ENCODE assay signal across 7 mouse cellular contexts in genomic region chr19:10689470-10690166, GRCm38 (mm10). TPM values are rescaled to one million over a fixed set of nuclear protein-coding genes. Genes with fewer than 3 reads are reported as not detected.
DNase-seq lines count a peak whose midpoint lies in the region; ATAC-seq and TF ChIP-seq lines count a peak whose summit lies in the region.

No protein-coding gene starts in this region.

- 57% methylated on average over 5 of the region's 5 CpGs for WGBS in thymus, adult 2 months
- 43% methylated on average over 5 of the region's 5 CpGs for WGBS in forebrain, embryonic 13.5 days
- WGBS in kidney, postnatal 0 days, result 48% methylated on average over 5 of the region's 5 CpGs

- H3K36me3 ChIP-seq in thymus, adult 2 months (ENCODE audit: control insufficient read depth, insufficient read depth, low read length), result no peaks in the 10 kb centered on the region
- H3K36me3 ChIP-seq in forebrain, embryonic 13.5 days (ENCODE audit: poor library complexity, severe bottlenecking), result no peaks in the 10 kb centered on the region
- no peaks in the 10 kb centered on the region for H3K36me3 ChIP-seq in kidney, postnatal 0 days (ENCODE audit: insufficient read depth, low read length)

- peak overlapping the region; percentile 74 for H3K4me3 ChIP-seq in thymus, adult 2 months (ENCODE audit: control insufficient read depth, insufficient read depth, low read length)
- H3K4me3 ChIP-seq in forebrain, embryonic 13.5 days, result peak overlapping the region; percentile 76
- peak overlapping the region; percentile 64 for H3K4me3 ChIP-seq in kidney, postnatal 0 days (replicated peaks; ENCODE audit: low read depth, low read length)

- no peaks in the 10 kb centered on the region for H3K27me3 ChIP-seq in thymus, adult 2 months (ENCODE audit: control insufficient read depth, insufficient read depth, low read length)
- H3K27me3 ChIP-seq in forebrain, embryonic 13.5 days, result no peaks in the 10 kb centered on the region
- no peaks in the 10 kb centered on the region for H3K27me3 ChIP-seq in kidney, postnatal 0 days (ENCODE audit: insufficient read depth, low read length)

- peak; percentile 0; the same call in 1 of the 2 replicates for ATAC-seq in forebrain, embryonic 13.5 days
- ATAC-seq in kidney, postnatal 0 days (replicated peaks; ENCODE audit: low FRiP score, low read depth), result no peak
- no peak for ATAC-seq in granulocyte monocyte progenitor cell, adult 5-6 weeks (replicated peaks; ENCODE audit: poor library complexity, severe bottlenecking)

- no peak for TF ChIP-seq POLR2A in thymus, adult 2 months (IDR thresholded peaks at IDR 0.05; ENCODE audit: control insufficient read depth, extremely low read depth, insufficient read depth, low read length, poor library complexity)

- no peaks in the 10 kb centered on the region for H3K9me3 ChIP-seq in forebrain, embryonic 13.5 days (replicated peaks)
- no peaks in the 10 kb centered on the region for H3K9me3 ChIP-seq in kidney, postnatal 0 days (replicated peaks; ENCODE audit: low read length)

- H3K27ac ChIP-seq in thymus, adult 2 months (ENCODE audit: control insufficient read depth, insufficient read depth, low read length), result peak overlapping the region; percentile 26; the same call in 1 of the 2 replicates
- peak overlapping the region; percentile 95 for H3K27ac ChIP-seq in forebrain, embryonic 13.5 days
- H3K27ac ChIP-seq in kidney, postnatal 0 days, result peak overlapping the region; percentile 92

- H3K9ac ChIP-seq in forebrain, embryonic 13.5 days, result peak overlapping the region; percentile 86
- peak overlapping the region; percentile 78 for H3K9ac ChIP-seq in kidney, postnatal 0 days (ENCODE audit: low read depth, low read length)

- DNase-seq in thymus, adult 2 months, result no peak
- DNase-seq in thymus, postnatal 4 days, result no peak
- no peak for DNase-seq in kidney, postnatal 0 days (ENCODE audit: low spot score)
- DNase-seq in neural tube, embryonic 10.5 days (ENCODE audit: extremely low spot score, low spot score), result peak; percentile 24
- DNase-seq in thymus, postnatal 25 days, result no peak

- TF ChIP-seq CTCF in thymus, adult 2 months (IDR thresholded peaks at IDR 0.05; ENCODE audit: borderline replicate concordance, control insufficient read depth, extremely low read depth, insufficient read depth, low read length, poor library complexity), result no peak
- no peak for TF ChIP-seq CTCF in kidney, postnatal 0 days (IDR thresholded peaks at IDR 0.05; ENCODE audit: low read depth)

- H3K4me1 ChIP-seq in thymus, adult 2 months (replicated peaks; ENCODE audit: control insufficient read depth, insufficient read depth, low read length), result peaks cover 15% of the 10 kb centered on the region
- peaks cover 37% of the 10 kb centered on the region for H3K4me1 ChIP-seq in forebrain, embryonic 13.5 days
- peaks cover 25% of the 10 kb centered on the region for H3K4me1 ChIP-seq in kidney, postnatal 0 days (replicated peaks; ENCODE audit: insufficient read depth, low read length)

- peak overlapping the region; percentile 84 for H3K4me2 ChIP-seq in forebrain, embryonic 13.5 days
- H3K4me2 ChIP-seq in kidney, postnatal 0 days (ENCODE audit: low read length), result peak overlapping the region; percentile 59

RNA-seq across cellular contexts. Expression of gene Vps37c, which starts 1.1 kb away (rescaled TPM):
- 38.2 and 40.4 TPM in 2 replicates for polyA plus RNA-seq in thymus, adult 2 months (2012; rRNA removed)
- 32.1 and 33.3 TPM in 2 replicates for polyA plus RNA-seq in forebrain, embryonic 13.5 days (2015; fragmentation: Nextera tagmentation; extraction: Ambion mirVana)
- 32.1 and 35.5 TPM in 2 replicates for polyA plus RNA-seq in kidney, postnatal 0 days (2015; fragmentation: Nextera tagmentation; extraction: Ambion mirVana)
- total RNA-seq in granulocyte monocyte progenitor cell, adult 5-6 weeks (2014; fragmentation: Nextera tagmentation), result 21.1 and 23.8 TPM in 2 replicates
- 15.3 and 20.0 TPM in 2 replicates for total RNA-seq in granulocyte monocyte progenitor cell, adult 5-6 weeks (2017)

RNA-seq across cellular contexts. Expression of gene Pga5, which starts 11.7 kb away (rescaled TPM):
- 0.46 and 0.59 TPM in 2 replicates for polyA plus RNA-seq in thymus, adult 2 months (2012; rRNA removed)
- not detected in 2 replicates for polyA plus RNA-seq in forebrain, embryonic 13.5 days (2015; fragmentation: Nextera tagmentation; extraction: Ambion mirVana)
- 0.43 and 0.70 TPM in 2 replicates for polyA plus RNA-seq in kidney, postnatal 0 days (2015; fragmentation: Nextera tagmentation; extraction: Ambion mirVana)
- total RNA-seq in granulocyte monocyte progenitor cell, adult 5-6 weeks (2014; fragmentation: Nextera tagmentation), result not detected in 2 replicates
- not detected in 2 replicates for total RNA-seq in granulocyte monocyte progenitor cell, adult 5-6 weeks (2017)

RNA-seq across cellular contexts. Expression of gene Cd5, which starts 49.2 kb away (rescaled TPM):
- 250 and 282 TPM in 2 replicates for polyA plus RNA-seq in thymus, adult 2 months (2012; rRNA removed)
- polyA plus RNA-seq in forebrain, embryonic 13.5 days (2015; fragmentation: Nextera tagmentation; extraction: Ambion mirVana), result 0.26 TPM in 1 of 2 replicates, not detected in the other
- 0.11 and 0.23 TPM in 2 replicates for polyA plus RNA-seq in kidney, postnatal 0 days (2015; fragmentation: Nextera tagmentation; extraction: Ambion mirVana)
- not detected in 2 replicates for total RNA-seq in granulocyte monocyte progenitor cell, adult 5-6 weeks (2014; fragmentation: Nextera tagmentation)
- total RNA-seq in granulocyte monocyte progenitor cell, adult 5-6 weeks (2017), result not detected in 2 replicates

RNA-seq across cellular contexts. Expression of gene Vwce, which starts 55.6 kb away (rescaled TPM):
- 3.1 and 4.7 TPM in 2 replicates for polyA plus RNA-seq in thymus, adult 2 months (2012; rRNA removed)
- polyA plus RNA-seq in forebrain, embryonic 13.5 days (2015; fragmentation: Nextera tagmentation; extraction: Ambion mirVana), result 0.27 and 0.91 TPM in 2 replicates
- 2.7 and 3.0 TPM in 2 replicates for polyA plus RNA-seq in kidney, postnatal 0 days (2015; fragmentation: Nextera tagmentation; extraction: Ambion mirVana)
- not detected in 2 replicates for total RNA-seq in granulocyte monocyte progenitor cell, adult 5-6 weeks (2014; fragmentation: Nextera tagmentation)
- total RNA-seq in granulocyte monocyte progenitor cell, adult 5-6 weeks (2017), result 1.1 TPM in 1 of 2 replicates, not detected in the other

Comparison
In these comparisons a context has a peak if more than half of its experiments do, and no peak if none do; other contexts are left out.
1. H3K27ac ChIP-seq: peak in every context shown above with its lines; median percentile 95 in forebrain, embryonic 13.5 days; 92 in kidney, postnatal 0 days; 26 in thymus, adult 2 months.
2. RNA of gene Cd5, which starts 49.2 kb away (polyA plus RNA-seq): 250 to 282 TPM in thymus, adult 2 months; 0.11 to 0.23 TPM in kidney, postnatal 0 days and 0.26 TPM in forebrain, embryonic 13.5 days; every median in the first group is over 100 times any median in the second.
3. Peak in every context shown above with its lines, with median percentiles within 50 percentile points of each other: H3K4me3 ChIP-seq.